Mouse (Mus musculus) lung, embryonic 15.5 days (tissue): Measurements from ENCODE around the gene Bscl2. TPM values are rescaled to one million over a fixed set of nuclear protein-coding genes. Genes with fewer than 3 reads are reported as not detected.
"Not testable (repeated sequence)": the region's sequence is repeated elsewhere in the genome, so short reads cannot be mapped to it uniquely, and the experiment has no call there.

Source experiments
- ATAC-seq: fragments of 200-750 bp; cut with Nextera tagmentation; 2 replicates; pipeline ENCODE4 v1.8.0; 2017; ENCODE audit warnings: moderate number of reproducible peaks, borderline replicate concordance; ENCODE audit not compliant: low FRiP score, low TSS enrichment; ENCODE audit errors: extremely low read depth
- H3K27ac ChIP-seq: fragments of 300-500 bp; sonication (generic); 2 replicates; pipeline ENCODE4 v1.5.1; 2015; ENCODE audit warnings: moderate library complexity, mild to moderate bottlenecking, inconsistent platforms
- H3K27me3 ChIP-seq: fragments of 300-500 bp; sonication (generic); 2 replicates; pipeline ENCODE4 v1.6.1; 2015; ENCODE audit warnings: inconsistent platforms
- H3K36me3 ChIP-seq: fragments of 300-500 bp; sonication (generic); 2 replicates; pipeline ENCODE4 v1.6.1; 2015; ENCODE audit warnings: inconsistent platforms
- H3K4me1 ChIP-seq: fragments of 300-500 bp; sonication (generic); 2 replicates; pipeline ENCODE4 v1.6.1; 2015; ENCODE audit warnings: inconsistent platforms
- H3K4me2 ChIP-seq: fragments of 300-500 bp; sonication (generic); 2 replicates; pipeline ENCODE4 v1.6.1; 2015; ENCODE audit warnings: inconsistent platforms, mild to moderate bottlenecking, moderate library complexity
- H3K4me3 ChIP-seq: fragments of 300-500 bp; sonication (generic); 2 replicates; pipeline ENCODE4 v1.5.1; 2015; ENCODE audit warnings: mild to moderate bottlenecking, inconsistent platforms
- H3K9ac ChIP-seq: fragments of 300-500 bp; sonication (generic); 2 replicates; pipeline ENCODE4 v1.6.1; 2015; ENCODE audit warnings: inconsistent platforms
- H3K9me3 ChIP-seq: fragments of 300-500 bp; sonication (generic); 2 replicates; pipeline ENCODE4 v1.6.1; 2016; ENCODE audit warnings: inconsistent platforms
- WGBS: fragments of 180-500 bp; shearing (Covaris S2); methylation state at CpG from one replicate; pipeline ENCODE4 v1.1.7; 2015; 5-methylcytosine and 5-hydroxymethylcytosine counted together
- polyA plus RNA-seq: library from polyadenylated mRNA; unstranded; fragments of >200 nt; fragmentation: Nextera tagmentation; extraction: Ambion mirVana; gene quantifications from 2 replicates; pipeline ENCODE4 v1.2.1, GENCODE M21; 2015

Gene Bscl2
- polyA plus RNA-seq, 1 experiment from 2014 or later, result 52.3 TPM

- H3K27me3 ChIP-seq, result no peaks in the 10 kb centered on the region
- 8% methylated on average over 3 of the region's 3 CpGs for WGBS
- ATAC-seq, result no peak; the same call in 1 of the 2 replicates
- H3K36me3 ChIP-seq, result peaks cover 15% of the 10 kb centered on the region; the same call in 1 of the 2 replicates
- peaks cover 11% of the 10 kb centered on the region for H3K4me1 ChIP-seq
- peak overlapping the region; percentile 69 for H3K9ac ChIP-seq
- H3K9me3 ChIP-seq, result no peaks in the 10 kb centered on the region
- H3K27ac ChIP-seq, result peak overlapping the region; percentile 83; the same call in 1 of the 2 replicates
- H3K4me2 ChIP-seq, result peak overlapping the region; percentile 75
- H3K4me3 ChIP-seq, result peak overlapping the region; percentile 70
Observed at GRCm38 (mm10) chr19:8881034-8881392, 43.7 kb downstream of the Bscl2 start.

- no peak within 1 kb of the TSS for H3K27ac ChIP-seq
- no peak within 1 kb of the TSS for H3K4me2 ChIP-seq
- no peaks in the 10 kb centered on the region for H3K27me3 ChIP-seq
- H3K4me1 ChIP-seq, result peaks cover 20% of the 10 kb centered on the region
- H3K9me3 ChIP-seq, result no peaks in the 10 kb centered on the region
- no peak within 1 kb of the TSS for H3K4me3 ChIP-seq
- no peak within 1 kb of the TSS for H3K9ac ChIP-seq
- no peaks in the 10 kb centered on the region for H3K36me3 ChIP-seq
- 77% methylated on average over 3 of the region's 3 CpGs for WGBS
- no peak for ATAC-seq
Observed at GRCm38 (mm10) chr19:8883616-8884015, 46.3 kb downstream of the Bscl2 start, which contains the start of the genes Lbhd1 and Gm49403. TSS of gene Lbhd1 (plus strand) at chr19:8883732. TSS of gene Gm49403 (plus strand) at chr19:8883930.

DNA sequence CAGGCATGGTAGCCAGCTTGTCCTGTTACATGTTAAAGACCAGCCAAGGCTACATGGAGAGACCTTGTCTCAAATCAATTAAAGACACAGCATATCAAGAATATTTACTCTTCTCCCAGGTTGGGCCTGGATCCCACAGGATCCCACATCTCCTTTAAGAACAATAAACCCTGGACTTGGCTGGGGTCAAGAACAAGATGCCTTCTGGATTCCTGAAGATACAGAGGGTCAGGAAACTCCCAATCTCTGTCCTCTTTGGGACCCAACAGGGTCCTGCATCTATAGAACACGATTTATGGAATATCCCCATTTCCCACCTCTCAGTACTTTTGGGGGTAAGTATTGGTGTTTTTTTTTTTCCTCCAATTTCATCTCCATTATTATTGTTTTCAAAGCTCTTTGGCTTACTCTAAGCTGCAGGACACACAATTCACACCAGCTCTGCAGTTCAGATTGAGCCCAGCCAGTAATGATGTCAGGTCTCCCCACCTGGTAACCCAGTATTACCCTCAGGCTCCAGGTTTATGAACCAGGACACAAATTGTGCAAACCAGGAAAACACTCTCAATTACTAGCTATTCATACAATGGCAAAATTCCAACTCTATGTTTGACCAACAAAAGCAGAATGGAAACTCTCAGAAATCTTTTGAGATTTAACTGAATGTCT is 49.8 kb downstream of the Bscl2 start:
- Histone ChIP-seq H3K4me2 (peak overlapping the region; percentile 70; the same call in 1 of the 2 replicates), H3K4me1 (peaks cover 16% of the 10 kb centered on the region), H3K9me3 (no peaks in the 10 kb centered on the region), H3K27me3 (no peaks in the 10 kb centered on the region), H3K27ac (peak overlapping the region; percentile 89), H3K36me3 (peaks cover 7% of the 10 kb centered on the region), H3K4me3 (peak overlapping the region; percentile 77), H3K9ac (peak overlapping the region; percentile 88; the same call in 1 of the 2 replicates)
- ATAC-seq, result no peak
- 38% methylated on average over 1 of the region's 1 CpGs for WGBS

DNA sequence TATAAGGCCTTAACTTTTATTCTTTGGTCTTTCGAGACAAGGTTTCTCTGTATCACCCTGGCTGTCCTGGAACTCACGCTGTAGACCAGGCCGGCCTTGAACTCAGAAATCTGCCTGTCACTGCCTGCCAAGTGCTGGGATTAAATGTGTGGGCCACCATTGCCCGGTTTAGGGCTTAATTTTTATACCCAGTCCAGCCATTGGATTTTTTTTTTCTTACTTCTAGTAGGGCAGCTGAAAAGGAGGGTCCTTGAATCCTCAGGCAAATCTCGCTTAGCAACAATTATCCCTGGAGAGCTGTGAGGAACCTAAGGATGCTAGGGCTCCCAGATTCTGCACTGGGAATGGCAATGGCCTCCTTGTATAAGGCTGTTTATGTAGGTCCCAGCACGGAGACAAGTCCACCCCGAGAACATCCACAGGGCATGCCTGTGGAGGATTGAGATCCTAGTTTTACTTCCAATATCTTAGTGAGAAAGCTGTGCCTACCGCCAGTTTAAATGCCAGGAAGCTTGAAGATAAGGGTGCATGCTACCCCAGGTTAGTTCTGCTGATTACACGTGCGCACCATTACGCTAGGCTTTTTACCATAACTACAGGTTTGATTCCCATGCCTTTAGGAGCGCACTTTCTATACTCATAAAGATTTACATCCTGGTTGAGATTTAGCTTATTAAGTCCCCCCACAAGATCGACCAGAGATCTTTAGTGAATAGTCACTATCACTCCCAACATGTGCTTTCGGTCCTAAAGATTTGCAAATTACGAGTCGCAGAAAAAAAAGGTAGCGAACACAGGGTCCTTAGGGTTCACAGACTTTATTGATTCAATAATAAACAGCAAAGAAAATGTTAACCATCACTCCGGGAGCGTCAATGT is 50.6 kb downstream of the Bscl2 start:
- no peaks in the 10 kb centered on the region for H3K27me3 ChIP-seq
- H3K4me3 ChIP-seq, result peak overlapping the region; percentile 77
- H3K4me1 ChIP-seq, result peaks cover 16% of the 10 kb centered on the region
- peak overlapping the region; percentile 88 for H3K9ac ChIP-seq
- H3K9me3 ChIP-seq, result no peaks in the 10 kb centered on the region
- H3K27ac ChIP-seq, result peak overlapping the region; percentile 89
- 10% methylated on average over 19 of the region's 19 CpGs for WGBS
- H3K4me2 ChIP-seq, result peak overlapping the region; percentile 70
- ATAC-seq, result no peak
- peaks cover 7% of the 10 kb centered on the region for H3K36me3 ChIP-seq

GRCm38 (mm10) chr19:8888511-8889385 is 51.5 kb downstream of the Bscl2 start, which contains the start of the genes 1810009A15Rik and Gm49416:
TSS of gene 1810009A15Rik (plus strand) at chr19:8888853.
TSS of gene Gm49416 (plus strand) at chr19:8888926.
- Histone ChIP-seq H3K9me3 (no peaks in the 10 kb centered on the region), H3K9ac (peak within 1 kb of the TSS; percentile 88), H3K27me3 (no peaks in the 10 kb centered on the region), H3K4me1 (peaks cover 19% of the 10 kb centered on the region), H3K4me2 (peak within 1 kb of the TSS; percentile 70), H3K36me3 (peaks cover 7% of the 10 kb centered on the region), H3K4me3 (peak within 1 kb of the TSS; percentile 77), H3K27ac (peak within 1 kb of the TSS; percentile 89)
- WGBS, result under 1% methylated on average over 58 of the region's 58 CpGs
- ATAC-seq, result peak; percentile 93

GRCm38 (mm10) chr19:8892829-8893766 is 55.8 kb downstream of the Bscl2 start, which contains the start of gene Ints5:
TSS of gene Ints5 (plus strand) at chr19:8893005.
- H3K4me2 ChIP-seq, result peak within 1 kb of the TSS; percentile 70
- WGBS, result under 1% methylated on average over 54 of the region's 54 CpGs
- H3K9me3 ChIP-seq, result no peaks in the 10 kb centered on the region
- H3K27me3 ChIP-seq, result no peaks in the 10 kb centered on the region
- peak within 1 kb of the TSS; percentile 78 for H3K4me3 ChIP-seq
- peak within 1 kb of the TSS; percentile 81 for H3K27ac ChIP-seq
- H3K36me3 ChIP-seq, result peaks cover 24% of the 10 kb centered on the region
- ATAC-seq, result peak; percentile 37
- peaks cover 32% of the 10 kb centered on the region for H3K4me1 ChIP-seq
- H3K9ac ChIP-seq, result peak within 1 kb of the TSS; percentile 69

DNA sequence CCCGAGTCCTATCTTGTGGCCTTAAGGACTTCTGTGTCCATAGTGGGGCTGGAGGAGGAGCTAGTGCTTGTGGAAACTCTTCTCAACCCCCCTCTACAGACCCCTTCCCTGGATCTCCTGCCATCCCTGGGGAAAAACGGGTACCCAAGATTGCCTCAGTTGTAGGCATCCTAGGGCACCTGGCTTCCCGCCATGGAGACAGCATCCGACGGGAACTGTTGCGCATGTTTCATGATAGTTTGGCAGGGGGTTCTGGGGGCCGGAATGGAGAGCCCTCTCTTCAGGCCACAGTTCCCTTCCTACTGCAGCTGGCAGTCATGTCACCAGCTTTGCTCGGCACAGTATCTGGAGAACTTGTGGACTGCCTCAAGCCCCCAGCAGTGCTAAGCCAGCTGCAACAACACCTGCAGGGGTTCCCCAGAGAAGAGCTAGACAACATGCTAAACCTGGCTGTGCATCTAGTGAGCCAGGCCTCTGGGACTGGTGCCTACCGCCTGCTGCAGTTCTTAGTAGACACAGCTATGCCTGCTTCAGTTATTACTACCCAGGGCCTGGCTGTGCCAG is 58.2 kb downstream of the Bscl2 start:
- H3K4me2 ChIP-seq, result no peak overlapping the region
- H3K9ac ChIP-seq, result no peak overlapping the region
- H3K27me3 ChIP-seq, result no peaks in the 10 kb centered on the region
- no peak overlapping the region for H3K27ac ChIP-seq
- 90% methylated on average over 9 of the region's 9 CpGs for WGBS
- H3K36me3 ChIP-seq, result peaks cover 20% of the 10 kb centered on the region
- peaks cover 39% of the 10 kb centered on the region for H3K4me1 ChIP-seq
- no peak overlapping the region for H3K4me3 ChIP-seq
- no peak for ATAC-seq
- no peaks in the 10 kb centered on the region for H3K9me3 ChIP-seq

- ATAC-seq, H3K27me3 ChIP-seq, H3K9ac ChIP-seq, H3K4me2 ChIP-seq, H3K27ac ChIP-seq, H3K4me3 ChIP-seq, H3K9me3 ChIP-seq: not testable (repeated sequence)
- Histone ChIP-seq H3K36me3 (peaks cover 16% of the 10 kb centered on the region), H3K4me1 (peaks cover 39% of the 10 kb centered on the region)
- 87% methylated on average over 5 of the region's 5 CpGs for WGBS
Observed at GRCm38 (mm10) chr19:8896231-8896630, 59.0 kb downstream of the Bscl2 start.

DNA sequence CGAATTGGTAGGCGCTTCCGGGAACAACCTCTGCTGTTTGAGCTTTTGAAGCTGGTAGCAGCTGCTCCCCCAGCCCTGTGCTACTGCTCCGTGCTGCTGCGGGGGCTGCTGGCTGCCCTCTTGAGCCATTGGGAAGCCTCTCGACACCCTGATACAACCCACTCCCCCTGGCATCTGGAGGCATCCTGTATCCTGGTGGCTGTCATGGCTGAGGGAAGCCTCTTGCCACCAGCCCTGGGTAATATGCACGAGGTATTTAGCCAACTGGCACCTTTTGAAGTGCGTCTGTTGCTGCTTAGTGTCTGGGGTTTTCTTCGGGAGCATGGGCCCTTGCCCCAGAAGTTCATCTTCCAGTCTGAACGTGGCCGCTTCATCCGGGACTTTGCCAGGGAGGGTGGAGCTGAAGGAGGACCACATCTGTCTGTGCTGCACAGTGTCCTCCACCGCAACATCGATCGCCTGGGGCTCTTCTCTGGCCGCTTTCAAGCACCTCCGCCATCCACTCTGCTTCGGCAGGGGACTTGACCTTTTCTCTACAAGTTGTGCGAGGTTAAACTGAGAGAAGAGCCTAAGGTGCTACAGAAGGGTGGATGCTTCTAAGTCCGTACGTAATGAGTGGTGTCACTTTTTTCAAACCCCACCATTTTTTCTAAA is 60.1 kb downstream of the Bscl2 start:
- Histone ChIP-seq H3K4me2 (peak overlapping the region; percentile 64), H3K4me3 (peak overlapping the region; percentile 88), H3K27ac (peak overlapping the region; percentile 90), H3K4me1 (peaks cover 39% of the 10 kb centered on the region), H3K9ac (peak overlapping the region; percentile 97), H3K36me3 (peaks cover 22% of the 10 kb centered on the region)
- not testable (repeated sequence) for H3K9me3 ChIP-seq, H3K27me3 ChIP-seq
- ATAC-seq, result peak; percentile 61
- 20% methylated on average over 21 of the region's 21 CpGs for WGBS
